Mouse (Mus musculus): ENCODE results near the gene Map7d1. TPM values are rescaled to one million over a fixed set of nuclear protein-coding genes. Genes with fewer than 3 reads are reported as not detected.

Gene Map7d1
- polyA plus RNA-seq, 1 experiment = 46.3 TPM

DNA sequence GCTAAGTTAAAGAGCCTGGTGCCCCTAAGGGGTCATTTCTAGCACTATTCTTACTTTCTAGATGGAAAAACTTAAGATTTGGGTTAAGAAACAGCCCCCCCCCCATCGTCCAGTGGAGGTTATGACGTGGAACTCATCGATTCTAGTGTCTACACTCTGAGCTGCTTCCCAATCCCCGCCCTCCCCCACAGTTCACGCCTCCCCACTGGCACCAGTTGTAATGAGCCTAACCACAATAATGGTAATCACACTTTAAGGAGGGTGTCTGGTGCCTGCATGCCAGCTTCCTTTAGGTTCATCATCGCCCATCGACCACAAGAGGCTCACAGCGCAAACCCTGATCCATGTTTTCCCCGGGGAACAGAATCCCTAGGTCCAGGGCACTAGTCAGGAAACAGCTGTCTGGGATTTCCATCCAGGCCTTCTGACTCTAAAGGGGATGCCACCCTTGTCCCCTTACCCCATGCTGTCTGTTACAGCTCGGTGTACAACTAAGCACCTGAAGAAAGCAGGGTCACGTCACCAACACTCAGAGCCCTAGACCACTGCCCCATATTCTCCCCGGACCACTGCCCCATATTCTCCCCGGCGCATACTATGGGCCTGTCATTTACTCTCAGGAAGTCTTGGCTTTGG lies 2.4 kb downstream of the Map7d1 start:
- peaks cover 36% of the 10 kb centered on the region for H3K4me1 ChIP-seq (ENCODE audit: control insufficient read depth, insufficient read depth, insufficient read length)
- peak overlapping the region; percentile 31; the same call in 1 of the 2 replicates for H3K27ac ChIP-seq (ENCODE audit: insufficient read depth, low read length)
- DNase-seq (ENCODE audit: low read depth in 1 of 2, low spot score in 2 of 2) = no peak
- TF ChIP-seq CTCF (IDR thresholded peaks at IDR 0.05; ENCODE audit: extremely low read depth, insufficient read depth, insufficient read length, insufficient replicate concordance) = no peak
- no peak for TF ChIP-seq POLR2A (IDR thresholded peaks at IDR 0.05; ENCODE audit: low read depth, low read length)
- no peaks in the 10 kb centered on the region for H3K36me3 ChIP-seq (ENCODE audit: control insufficient read depth, insufficient read depth, low read length)
- 60% methylated on average over 14 of the region's 14 CpGs for WGBS
- 0 out of 2 replicates have a peak overlapping the region, but pooled peaks have one; percentile 21 for H3K4me3 ChIP-seq (ENCODE audit: extremely low read depth, insufficient read depth, insufficient read length)
- no peaks in the 10 kb centered on the region for H3K27me3 ChIP-seq (ENCODE audit: control insufficient read depth, insufficient read depth, low read length)

- Histone ChIP-seq H3K27me3 (ENCODE audit: control insufficient read depth, insufficient read depth, low read length) (no peaks in the 10 kb centered on the region), H3K4me3 (ENCODE audit: extremely low read depth, insufficient read depth, insufficient read length) (no peak overlapping the region), H3K4me1 (ENCODE audit: control insufficient read depth, insufficient read depth, insufficient read length) (peaks cover 31% of the 10 kb centered on the region), H3K27ac (ENCODE audit: insufficient read depth, low read length) (no peak overlapping the region), H3K36me3 (ENCODE audit: control insufficient read depth, insufficient read depth, low read length) (no peaks in the 10 kb centered on the region)
- 87% methylated on average over 17 of the region's 17 CpGs for WGBS
- TF ChIP-seq POLR2A (IDR thresholded peaks at IDR 0.05; ENCODE audit: low read depth, low read length) = no peak
- no peak for TF ChIP-seq CTCF (IDR thresholded peaks at IDR 0.05; ENCODE audit: extremely low read depth, insufficient read depth, insufficient read length, insufficient replicate concordance)
- no peak for DNase-seq (ENCODE audit: low read depth in 1 of 2, low spot score in 2 of 2)
Measured at GRCm38 (mm10) chr4:126252411-126253237, 3.5 kb downstream of the Map7d1 start.

GRCm38 (mm10) chr4:126251655-126252254 lies 4.4 kb downstream of the Map7d1 start:
- no peak overlapping the region for H3K27ac ChIP-seq (ENCODE audit: insufficient read depth, low read length)
- no peaks in the 10 kb centered on the region for H3K36me3 ChIP-seq (ENCODE audit: control insufficient read depth, insufficient read depth, low read length)
- H3K4me1 ChIP-seq (ENCODE audit: control insufficient read depth, insufficient read depth, insufficient read length) = peaks cover 22% of the 10 kb centered on the region
- H3K4me3 ChIP-seq (ENCODE audit: extremely low read depth, insufficient read depth, insufficient read length) = no peak overlapping the region
- H3K27me3 ChIP-seq (ENCODE audit: control insufficient read depth, insufficient read depth, low read length) = no peaks in the 10 kb centered on the region
- TF ChIP-seq POLR2A (IDR thresholded peaks at IDR 0.05; ENCODE audit: low read depth, low read length) (no peak), CTCF (IDR thresholded peaks at IDR 0.05; ENCODE audit: extremely low read depth, insufficient read depth, insufficient read length, insufficient replicate concordance) (no peak)
- no peak for DNase-seq (ENCODE audit: low read depth in 1 of 2, low spot score in 2 of 2)
- WGBS = 45% methylated on average over 11 of the region's 11 CpGs

GRCm38 (mm10) chr4:126250659-126251058 lies 5.5 kb downstream of the Map7d1 start:
- no peak for TF ChIP-seq CTCF (IDR thresholded peaks at IDR 0.05; ENCODE audit: extremely low read depth, insufficient read depth, insufficient read length, insufficient replicate concordance)
- TF ChIP-seq POLR2A (IDR thresholded peaks at IDR 0.05; ENCODE audit: low read depth, low read length) = no peak
- Histone ChIP-seq H3K4me1 (ENCODE audit: control insufficient read depth, insufficient read depth, insufficient read length) (peaks cover 22% of the 10 kb centered on the region), H3K4me3 (ENCODE audit: extremely low read depth, insufficient read depth, insufficient read length) (no peak overlapping the region), H3K27me3 (ENCODE audit: control insufficient read depth, insufficient read depth, low read length) (no peaks in the 10 kb centered on the region), H3K27ac (ENCODE audit: insufficient read depth, low read length) (no peak overlapping the region), H3K36me3 (ENCODE audit: control insufficient read depth, insufficient read depth, low read length) (no peaks in the 10 kb centered on the region; the same call in 1 of the 2 replicates)
- WGBS = 87% methylated on average over 4 of the region's 4 CpGs
- no peak for DNase-seq (ENCODE audit: low read depth in 1 of 2, low spot score in 2 of 2)

DNA sequence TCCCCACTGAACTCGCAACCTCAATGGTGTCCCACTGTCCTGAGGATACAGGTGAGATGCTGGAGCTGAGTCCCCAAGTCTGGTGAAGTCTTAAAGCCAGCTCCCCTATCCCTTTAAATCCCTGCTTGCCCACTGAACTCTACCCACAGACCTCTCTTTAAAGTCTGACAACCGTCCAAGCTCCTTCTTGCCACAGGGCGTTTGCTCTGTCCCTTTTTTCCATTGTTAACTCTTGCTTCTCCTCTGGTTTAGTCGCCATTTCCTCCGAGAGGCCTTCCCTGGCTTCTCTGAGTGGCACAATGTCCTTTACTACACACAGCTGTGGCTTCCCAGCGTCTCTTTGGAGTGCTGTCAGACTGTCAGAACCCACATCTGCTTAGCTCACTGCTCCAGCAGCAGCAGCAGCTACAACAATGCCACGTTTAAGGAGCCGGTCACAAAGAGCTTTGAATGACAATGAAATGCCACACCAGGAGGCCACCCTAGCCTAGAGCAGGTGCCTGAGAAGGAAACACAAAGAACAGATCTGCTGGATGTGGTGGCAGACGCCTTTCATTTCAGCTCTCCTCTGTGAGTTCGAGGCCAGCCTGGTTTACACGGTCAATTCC lies 7.8 kb downstream of the Map7d1 start:
- no peak for DNase-seq (ENCODE audit: low read depth in 1 of 2, low spot score in 2 of 2)
- peaks cover 8% of the 10 kb centered on the region; the same call in 1 of the 2 replicates for H3K4me1 ChIP-seq (ENCODE audit: control insufficient read depth, insufficient read depth, insufficient read length)
- H3K27me3 ChIP-seq (ENCODE audit: control insufficient read depth, insufficient read depth, low read length) = no peaks in the 10 kb centered on the region
- H3K4me3 ChIP-seq (ENCODE audit: extremely low read depth, insufficient read depth, insufficient read length) = no peak overlapping the region
- H3K27ac ChIP-seq (ENCODE audit: insufficient read depth, low read length) = no peak overlapping the region
- H3K36me3 ChIP-seq (ENCODE audit: control insufficient read depth, insufficient read depth, low read length) = no peaks in the 10 kb centered on the region; the same call in 1 of the 2 replicates
- 75% methylated on average over 11 of the region's 11 CpGs for WGBS
- TF ChIP-seq POLR2A (IDR thresholded peaks at IDR 0.05; ENCODE audit: low read depth, low read length) (no peak), CTCF (IDR thresholded peaks at IDR 0.05; ENCODE audit: extremely low read depth, insufficient read depth, insufficient read length, insufficient replicate concordance) (no peak)

GRCm38 (mm10) chr4:126246202-126246889 lies 9.8 kb downstream of the Map7d1 start:
- H3K36me3 ChIP-seq (ENCODE audit: control insufficient read depth, insufficient read depth, low read length) = peaks cover 7% of the 10 kb centered on the region
- no peaks in the 10 kb centered on the region for H3K27me3 ChIP-seq (ENCODE audit: control insufficient read depth, insufficient read depth, low read length)
- H3K4me3 ChIP-seq (ENCODE audit: extremely low read depth, insufficient read depth, insufficient read length) = no peak overlapping the region
- TF ChIP-seq POLR2A (IDR thresholded peaks at IDR 0.05; ENCODE audit: low read depth, low read length) = no peak
- no peak overlapping the region for H3K27ac ChIP-seq (ENCODE audit: insufficient read depth, low read length)
- H3K4me1 ChIP-seq (ENCODE audit: control insufficient read depth, insufficient read depth, insufficient read length) = no peaks in the 10 kb centered on the region
- no peak for DNase-seq (ENCODE audit: low read depth in 1 of 2, low spot score in 2 of 2)
- WGBS = 93% methylated on average over 13 of the region's 13 CpGs
